Mouse (Mus musculus) urinary bladder, adult 18-20 months (tissue): Measurements from ENCODE around the gene Pold2.

Source experiments
- DNase-seq, 2 experiments: peaks; one replicate each; pipeline ENCODE4 v3.0.0; 2022; ENCODE audit warnings: low spot score in 2 of 2, mixed read lengths in 2 of 2

Pold2 gene

GRCm38 (mm10) chr11:5877921-5878526 is at the start of gene Pold2:
Pold2 (minus strand) TSS chr11:5878292.
- DNase-seq: peak; percentile 92 to 96

GRCm38 (mm10) chr11:5926696-5927220 is 48.7 kb upstream of the Pold2 start:
- no peak for DNase-seq

- no peak for DNase-seq
Measured at GRCm38 (mm10) chr11:5924699-5925098, 46.6 kb upstream of the Pold2 start.

GRCm38 (mm10) chr11:5920323-5920960 is 42.4 kb upstream of the Pold2 start:
- DNase-seq: no peak

GRCm38 (mm10) chr11:5919606-5920005 is 41.5 kb upstream of the Pold2 start:
- DNase-seq: no peak

GRCm38 (mm10) chr11:5918111-5918510 is 40.0 kb upstream of the Pold2 start:
- no peak for DNase-seq

GRCm38 (mm10) chr11:5916178-5916548 is 38.1 kb upstream of the Pold2 start:
- no peak for DNase-seq

- no peak for DNase-seq
Measured at GRCm38 (mm10) chr11:5915429-5916177, 37.5 kb upstream of the Pold2 start.

- no peak for DNase-seq
Measured at GRCm38 (mm10) chr11:5914940-5915339, 36.8 kb upstream of the Pold2 start.

- DNase-seq: no peak
Measured at GRCm38 (mm10) chr11:5913936-5914335, 35.8 kb upstream of the Pold2 start.

- no peak for DNase-seq
Measured at GRCm38 (mm10) chr11:5913256-5913655, 35.2 kb upstream of the Pold2 start.

GRCm38 (mm10) chr11:5912635-5913034 is 34.5 kb upstream of the Pold2 start:
- DNase-seq: peak; percentile 52 to 57

GRCm38 (mm10) chr11:5908642-5909041 is 30.6 kb upstream of the Pold2 start:
- DNase-seq: peak in 1 of 2 experiments; percentile 35

- DNase-seq: no peak
Measured at GRCm38 (mm10) chr11:5907096-5907495, 29.0 kb upstream of the Pold2 start.

- DNase-seq: no peak
Measured at GRCm38 (mm10) chr11:5905778-5906518, 27.9 kb upstream of the Pold2 start.

GRCm38 (mm10) chr11:5904871-5905270 is 26.8 kb upstream of the Pold2 start:
- DNase-seq: no peak

GRCm38 (mm10) chr11:5904357-5904756 is 26.3 kb upstream of the Pold2 start:
- no peak for DNase-seq

- DNase-seq: no peak
Measured at GRCm38 (mm10) chr11:5903844-5904243, 25.8 kb upstream of the Pold2 start.

- no peak for DNase-seq
Measured at GRCm38 (mm10) chr11:5902390-5902789, 24.3 kb upstream of the Pold2 start.

- DNase-seq: peak in 1 of 2 experiments; percentile 38
Measured at GRCm38 (mm10) chr11:5901950-5902349, 23.9 kb upstream of the Pold2 start.

- no peak for DNase-seq
Measured at GRCm38 (mm10) chr11:5901320-5901719, 23.2 kb upstream of the Pold2 start.

- no peak for DNase-seq
Measured at GRCm38 (mm10) chr11:5899286-5899685, 21.2 kb upstream of the Pold2 start.
